Mouse (Mus musculus) hindbrain, postnatal 0 days (tissue): ENCODE data around the gene Rybp. TPM values are rescaled to one million over a fixed set of nuclear protein-coding genes. Genes with fewer than 3 reads are reported as not detected.

Experiments used
- ATAC-seq: fragments of 200-750 bp; cut with Nextera tagmentation; 2 replicates; pipeline ENCODE4 v1.8.0; 2017; ENCODE audit warnings: mild to moderate bottlenecking, moderate TSS enrichment, moderate library complexity
- DNase-seq: peaks from one replicate; pipeline ENCODE4 v3.0.0-alpha.2; 2015; ENCODE audit warnings: low spot score
- H3K27ac ChIP-seq: fragments of 300-500 bp; sonication (generic); 2 replicates; pipeline ENCODE4 v1.5.1; 2014; ENCODE audit warnings: mild to moderate bottlenecking
- H3K27me3 ChIP-seq: fragments of 300-500 bp; sonication (generic); 2 replicates; pipeline ENCODE4 v1.6.1; 2014; ENCODE audit warnings: low read length, mixed read lengths; ENCODE audit not compliant: insufficient read depth
- H3K36me3 ChIP-seq: fragments of 300-500 bp; sonication (generic); 2 replicates; pipeline ENCODE4 v1.6.1; 2014; ENCODE audit warnings: low read length, mixed read lengths; ENCODE audit not compliant: insufficient read depth
- H3K4me1 ChIP-seq: fragments of 300-500 bp; sonication (generic); 2 replicates; pipeline ENCODE4 v1.6.1; 2014; ENCODE audit warnings: antibody characterized with exemption, low read length, mixed read lengths; ENCODE audit not compliant: insufficient read depth
- H3K4me2 ChIP-seq: fragments of 300-500 bp; sonication (generic); 2 replicates; pipeline ENCODE4 v1.6.1; 2014; ENCODE audit warnings: low read depth, mild to moderate bottlenecking, low read length, moderate library complexity, mixed read lengths
- H3K4me3 ChIP-seq: fragments of 300-500 bp; sonication (generic); 2 replicates; pipeline ENCODE4 v1.5.1; 2014; ENCODE audit warnings: low read length
- H3K9ac ChIP-seq: fragments of 300-500 bp; sonication (generic); replicated peaks from 2 replicates; pipeline ENCODE4 v1.6.1; 2014; ENCODE audit warnings: mild to moderate bottlenecking, low read length, moderate library complexity, mixed read lengths
- H3K9me3 ChIP-seq: fragments of 300-500 bp; sonication (generic); 2 replicates; pipeline ENCODE4 v1.6.1; 2016; ENCODE audit warnings: low read length, mixed read lengths
- CTCF ChIP-seq: IDR thresholded peaks from 2 replicates; pipeline ENCODE4 v1.5.1; 2016; ENCODE audit warnings: antibody characterized with exemption, control low read depth, low read depth
- WGBS: fragments of 180-500 bp; shearing (Covaris S2); extraction: QIAGEN DNeasy Blood & Tissue Kit; methylation state at CpG from one replicate; pipeline ENCODE4 v1.1.7; 2014; 5-methylcytosine and 5-hydroxymethylcytosine counted together
- polyA plus RNA-seq: library from polyadenylated mRNA; unstranded; fragments of >200 nt; fragmentation: Nextera tagmentation; extraction: Ambion mirVana; gene quantifications from 2 replicates; pipeline ENCODE4 v1.2.1, GENCODE M21; 2015
- total RNA-seq: library from RNA; depleted of rRNA; stranded (reverse); fragments of >200 nt; gene quantifications from 2 replicates; pipeline ENCODE4 v1.2.3, GENCODE M21; 2014

The Rybp gene
- total and polyA plus RNA-seq, 2 experiments from 2014 or later, result 18.7 to 21.6 TPM

- no peak for ATAC-seq
- 86% methylated on average over 9 of the region's 9 CpGs for WGBS
Observed at GRCm38 (mm10) chr6:100331055-100331454, 43.8 kb upstream of the Rybp start.

GRCm38 (mm10) chr6:100329542-100329941, 42.3 kb upstream of the Rybp start:
- no peak overlapping the region for H3K9ac ChIP-seq
- DNase-seq (no peak), ATAC-seq (no peak)
- no peak for TF ChIP-seq CTCF
- no peak overlapping the region for H3K4me3 ChIP-seq
- H3K27ac ChIP-seq, result no peak overlapping the region
- WGBS, result 75% methylated on average over 4 of the region's 4 CpGs
- H3K36me3 ChIP-seq, result no peaks in the 10 kb centered on the region
- no peaks in the 10 kb centered on the region for H3K4me1 ChIP-seq
- no peaks in the 10 kb centered on the region for H3K27me3 ChIP-seq
- no peaks in the 10 kb centered on the region for H3K9me3 ChIP-seq
- no peak overlapping the region for H3K4me2 ChIP-seq

More at GRCm38 (mm10) chr6:100331055-100331454, 43.8 kb upstream of the Rybp start:
- Histone ChIP-seq H3K9me3 (no peaks in the 10 kb centered on the region), H3K4me3 (no peak overlapping the region), H3K9ac (no peak overlapping the region), H3K4me1 (no peaks in the 10 kb centered on the region), H3K36me3 (no peaks in the 10 kb centered on the region), H3K27ac (no peak overlapping the region), H3K4me2 (no peak overlapping the region), H3K27me3 (no peaks in the 10 kb centered on the region)
- no peak for DNase-seq
- TF ChIP-seq CTCF, result no peak

DNA sequence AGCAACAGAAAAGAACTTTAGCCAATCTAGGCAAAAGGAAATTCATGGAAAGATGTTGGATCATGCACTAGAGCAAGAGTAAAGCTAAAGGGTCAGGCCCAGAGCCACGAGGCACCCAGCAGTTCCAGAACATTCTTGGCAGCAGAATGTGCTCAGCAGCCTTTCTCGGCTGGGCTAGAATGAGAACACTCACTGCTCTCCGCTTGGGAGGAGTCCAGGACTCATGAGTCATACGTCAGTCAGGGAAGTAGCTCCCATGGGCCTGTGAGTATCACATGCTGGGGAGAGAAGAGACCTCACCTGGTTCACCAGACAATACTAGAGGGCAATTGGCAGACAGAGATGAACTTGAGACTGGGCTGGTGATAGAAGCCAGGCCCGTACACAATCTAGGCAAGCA, 39.8 kb upstream of the Rybp start:
- H3K4me3 ChIP-seq, result no peak overlapping the region
- H3K27ac ChIP-seq, result no peak overlapping the region
- H3K27me3 ChIP-seq, result no peaks in the 10 kb centered on the region
- WGBS, result 49% methylated on average over 5 of the region's 5 CpGs
- 0 out of 2 replicates have a peak, but pooled peaks have one; percentile 32 for ATAC-seq
- no peak overlapping the region for H3K9ac ChIP-seq
- peaks cover 10% of the 10 kb centered on the region; the same call in 1 of the 2 replicates for H3K4me1 ChIP-seq
- no peaks in the 10 kb centered on the region for H3K9me3 ChIP-seq
- no peaks in the 10 kb centered on the region for H3K36me3 ChIP-seq
- no peak overlapping the region for H3K4me2 ChIP-seq
- TF ChIP-seq CTCF, result no peak
- DNase-seq, result peak; percentile 59

DNA sequence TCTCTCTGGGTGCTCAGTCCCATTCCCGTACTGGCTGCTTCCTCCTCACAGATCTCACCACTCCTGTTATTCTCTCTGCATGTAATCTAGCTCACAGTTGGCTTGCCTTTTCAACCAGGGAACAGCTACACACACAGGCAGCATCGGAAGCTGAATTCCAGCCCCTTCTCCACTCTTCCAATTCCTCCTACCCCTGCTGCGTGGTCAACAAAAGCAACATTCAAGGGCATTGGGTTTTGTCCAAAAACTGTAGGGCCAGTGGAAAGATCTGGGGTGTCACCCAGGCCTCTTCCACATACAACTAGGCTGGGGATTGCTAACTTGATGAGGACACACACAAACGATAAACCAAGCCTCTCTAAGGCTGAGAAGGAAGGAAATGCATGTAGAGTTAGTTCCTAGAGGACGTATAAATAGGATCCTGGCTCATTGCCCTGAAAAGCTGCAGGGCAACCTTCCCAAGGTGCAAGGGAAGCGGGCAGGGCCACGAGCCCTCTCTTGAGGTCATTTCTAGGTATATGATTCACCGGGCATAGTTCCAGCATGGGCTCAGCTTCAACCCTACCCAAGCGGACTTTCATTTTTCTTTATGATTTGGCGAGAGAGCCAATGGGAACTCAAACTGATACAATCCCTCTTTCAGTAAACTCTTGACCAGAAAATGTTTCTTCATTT, 36.6 kb upstream of the Rybp start:
- no peak for TF ChIP-seq CTCF
- Histone ChIP-seq H3K9me3 (no peaks in the 10 kb centered on the region), H3K4me1 (peaks cover 10% of the 10 kb centered on the region; the same call in 1 of the 2 replicates), H3K9ac (no peak overlapping the region), H3K36me3 (no peaks in the 10 kb centered on the region), H3K27ac (no peak overlapping the region), H3K4me3 (no peak overlapping the region), H3K4me2 (no peak overlapping the region), H3K27me3 (no peaks in the 10 kb centered on the region)
- 55% methylated on average over 10 of the region's 10 CpGs for WGBS
- peak; percentile 53 for DNase-seq
- ATAC-seq, result peak; percentile 35; the same call in 1 of the 2 replicates

DNA sequence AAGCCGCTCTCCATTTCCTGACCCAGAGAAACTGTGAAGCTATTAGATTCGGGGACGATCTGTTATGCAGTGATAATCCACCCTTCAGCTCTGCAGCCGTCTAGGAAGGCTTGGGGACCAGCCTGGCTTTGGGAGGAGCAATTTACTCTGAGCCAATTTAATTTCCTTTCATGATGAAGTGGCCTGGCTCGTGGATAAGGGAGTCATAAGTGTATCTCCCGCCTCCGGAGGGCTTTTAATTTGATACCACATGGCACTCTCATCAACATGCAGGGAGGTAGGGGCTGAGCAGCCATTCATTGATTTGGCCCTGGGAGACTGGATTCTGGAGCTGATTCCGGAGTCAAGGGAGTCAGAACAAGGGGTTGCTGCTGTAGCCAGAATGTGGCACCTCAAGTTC, 35.3 kb upstream of the Rybp start:
- Histone ChIP-seq H3K4me3 (no peak overlapping the region), H3K9ac (no peak overlapping the region), H3K9me3 (no peaks in the 10 kb centered on the region), H3K27ac (no peak overlapping the region), H3K36me3 (no peaks in the 10 kb centered on the region), H3K4me1 (peaks cover 10% of the 10 kb centered on the region; the same call in 1 of the 2 replicates), H3K4me2 (no peak overlapping the region), H3K27me3 (no peaks in the 10 kb centered on the region)
- DNase-seq (peak; percentile 48), ATAC-seq (0 out of 2 replicates have a peak, but pooled peaks have one; percentile 47)
- no peak for TF ChIP-seq CTCF
- WGBS, result 26% methylated on average over 8 of the region's 8 CpGs

- H3K27me3 ChIP-seq, result no peaks in the 10 kb centered on the region
- DNase-seq, result peak; percentile 12
- H3K4me2 ChIP-seq, result no peak overlapping the region
- no peak for TF ChIP-seq CTCF
- H3K4me3 ChIP-seq, result no peak overlapping the region
- peaks cover 10% of the 10 kb centered on the region; the same call in 1 of the 2 replicates for H3K4me1 ChIP-seq
- H3K27ac ChIP-seq, result no peak overlapping the region
- ATAC-seq, result 0 out of 2 replicates have a peak, but pooled peaks have one; percentile 24
- H3K9ac ChIP-seq, result no peak overlapping the region
- WGBS, result 60% methylated on average over 5 of the region's 5 CpGs
- no peaks in the 10 kb centered on the region for H3K36me3 ChIP-seq
- no peaks in the 10 kb centered on the region for H3K9me3 ChIP-seq
Observed at GRCm38 (mm10) chr6:100322145-100322544, 34.9 kb upstream of the Rybp start.

GRCm38 (mm10) chr6:100314201-100314600, 26.9 kb upstream of the Rybp start:
- no peak for TF ChIP-seq CTCF
- no peaks in the 10 kb centered on the region for H3K36me3 ChIP-seq
- WGBS, result 72% methylated on average over 8 of the region's 8 CpGs
- no peak for DNase-seq
- ATAC-seq, result no peak
- no peak overlapping the region for H3K4me2 ChIP-seq
- H3K4me3 ChIP-seq, result no peak overlapping the region
- H3K9me3 ChIP-seq, result no peaks in the 10 kb centered on the region
- no peaks in the 10 kb centered on the region for H3K4me1 ChIP-seq
- no peak overlapping the region for H3K27ac ChIP-seq
- 0 out of 2 replicates have a peak, but pooled peaks cover 3% of the 10 kb centered on the region for H3K27me3 ChIP-seq
- H3K9ac ChIP-seq, result no peak overlapping the region
